Mouse (Mus musculus): ENCODE measurements around the gene Snrpb2. TPM values are rescaled to one million over a fixed set of nuclear protein-coding genes. Genes with fewer than 3 reads are reported as not detected.

Gene Snrpb2
- 150 and 154 TPM in 2 replicates for polyA plus RNA-seq (2014; fragmentation: Nextera tagmentation; extraction: Ambion mirVana)

- H3K9me3 ChIP-seq (ENCODE audit: control insufficient read depth, low read length) = no peaks in the 10 kb centered on the region
- ATAC-seq (ENCODE audit: insufficient number of reproducible peaks, low FRiP score, low TSS enrichment, low read depth) (peak; percentile 93), DNase-seq (ENCODE audit: low spot score) (peak; percentile 95)
- peak within 1 kb of the TSS; percentile 84 for H3K9ac ChIP-seq (ENCODE audit: low read length)
- H3K36me3 ChIP-seq (ENCODE audit: control insufficient read depth, insufficient read depth, low read length) = 0 out of 2 replicates have a peak, but pooled peaks cover 3% of the 10 kb centered on the region
- H3K4me3 ChIP-seq (ENCODE audit: low read depth, low read length) = peak within 1 kb of the TSS; percentile 97
- H3K27me3 ChIP-seq (ENCODE audit: control insufficient read depth, insufficient read depth, low read length) = no peaks in the 10 kb centered on the region
- H3K4me2 ChIP-seq (ENCODE audit: low read depth, severe bottlenecking) = peak within 1 kb of the TSS; percentile 71
- under 1% methylated on average over 55 of the region's 55 CpGs for WGBS
- no peaks in the 10 kb centered on the region for H3K4me1 ChIP-seq (ENCODE audit: control insufficient read depth, insufficient read depth, low read length)
- no peak within 1 kb of the TSS for H3K27ac ChIP-seq (replicated peaks; ENCODE audit: low read depth, low read length)
Measured at GRCm38 (mm10) chr2:143062812-143063792, at the start of gene Snrpb2. Snrpb2 (plus strand) TSS chr2:143063039.

DNA sequence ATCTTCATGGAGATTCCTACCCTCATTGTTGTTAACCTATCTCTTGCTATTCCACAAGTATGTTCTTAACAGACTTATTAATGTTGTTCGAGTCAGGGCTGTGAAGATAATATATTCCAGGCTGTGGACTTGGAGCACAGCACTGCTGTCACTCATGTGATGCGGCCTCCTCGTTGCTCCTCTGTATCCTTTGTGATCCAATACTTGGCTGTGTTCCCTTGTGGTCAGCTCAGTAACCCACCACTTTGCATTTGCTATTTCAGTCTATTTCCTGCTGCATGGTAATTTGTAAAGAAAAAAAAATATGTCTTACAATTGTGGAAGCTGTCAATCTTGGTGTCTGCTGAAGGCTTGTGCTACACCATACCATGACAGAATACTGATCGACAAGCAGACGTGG, 49.8 kb upstream of the Snrpb2 start:
- no peak for ATAC-seq (ENCODE audit: insufficient number of reproducible peaks, low FRiP score, low TSS enrichment, low read depth)
- Histone ChIP-seq H3K9me3 (ENCODE audit: control insufficient read depth, low read length) (no peaks in the 10 kb centered on the region), H3K4me2 (ENCODE audit: low read depth, severe bottlenecking) (no peak overlapping the region), H3K27ac (replicated peaks; ENCODE audit: low read depth, low read length) (no peak overlapping the region), H3K36me3 (ENCODE audit: control insufficient read depth, insufficient read depth, low read length) (no peaks in the 10 kb centered on the region), H3K4me3 (ENCODE audit: low read depth, low read length) (no peak overlapping the region), H3K9ac (ENCODE audit: low read length) (no peak overlapping the region), H3K4me1 (ENCODE audit: control insufficient read depth, insufficient read depth, low read length) (peaks cover under 1% of the 10 kb centered on the region; the same call in 1 of the 2 replicates), H3K27me3 (ENCODE audit: control insufficient read depth, insufficient read depth, low read length) (no peaks in the 10 kb centered on the region)
- DNase-seq (ENCODE audit: low spot score) = no peak
- 85% methylated on average over 5 of the region's 5 CpGs for WGBS

GRCm38 (mm10) chr2:143018084-143018483, 44.8 kb upstream of the Snrpb2 start:
- Histone ChIP-seq H3K27me3 (ENCODE audit: control insufficient read depth, insufficient read depth, low read length) (no peaks in the 10 kb centered on the region), H3K36me3 (ENCODE audit: control insufficient read depth, insufficient read depth, low read length) (no peaks in the 10 kb centered on the region), H3K9ac (ENCODE audit: low read length) (no peak overlapping the region), H3K4me1 (ENCODE audit: control insufficient read depth, insufficient read depth, low read length) (peaks cover 10% of the 10 kb centered on the region), H3K27ac (replicated peaks; ENCODE audit: low read depth, low read length) (no peak overlapping the region), H3K9me3 (ENCODE audit: control insufficient read depth, low read length) (no peaks in the 10 kb centered on the region), H3K4me3 (ENCODE audit: low read depth, low read length) (no peak overlapping the region), H3K4me2 (ENCODE audit: low read depth, severe bottlenecking) (no peak overlapping the region)
- DNase-seq (ENCODE audit: low spot score) (no peak), ATAC-seq (ENCODE audit: insufficient number of reproducible peaks, low FRiP score, low TSS enrichment, low read depth) (peak; percentile 68)
- WGBS = 89% methylated on average over 8 of the region's 8 CpGs

GRCm38 (mm10) chr2:143018591-143019130, 44.2 kb upstream of the Snrpb2 start:
- Histone ChIP-seq H3K4me2 (ENCODE audit: low read depth, severe bottlenecking) (0 out of 2 replicates have a peak overlapping the region, but pooled peaks have one; percentile 10), H3K9ac (ENCODE audit: low read length) (no peak overlapping the region), H3K4me1 (ENCODE audit: control insufficient read depth, insufficient read depth, low read length) (peaks cover 10% of the 10 kb centered on the region), H3K27ac (replicated peaks; ENCODE audit: low read depth, low read length) (no peak overlapping the region), H3K4me3 (ENCODE audit: low read depth, low read length) (no peak overlapping the region), H3K9me3 (ENCODE audit: control insufficient read depth, low read length) (no peaks in the 10 kb centered on the region), H3K27me3 (ENCODE audit: control insufficient read depth, insufficient read depth, low read length) (no peaks in the 10 kb centered on the region), H3K36me3 (ENCODE audit: control insufficient read depth, insufficient read depth, low read length) (no peaks in the 10 kb centered on the region)
- ATAC-seq (ENCODE audit: insufficient number of reproducible peaks, low FRiP score, low TSS enrichment, low read depth) = peak; percentile 83
- DNase-seq (ENCODE audit: low spot score) = peak; percentile 46
- 3% methylated on average over 5 of the region's 5 CpGs for WGBS

DNA sequence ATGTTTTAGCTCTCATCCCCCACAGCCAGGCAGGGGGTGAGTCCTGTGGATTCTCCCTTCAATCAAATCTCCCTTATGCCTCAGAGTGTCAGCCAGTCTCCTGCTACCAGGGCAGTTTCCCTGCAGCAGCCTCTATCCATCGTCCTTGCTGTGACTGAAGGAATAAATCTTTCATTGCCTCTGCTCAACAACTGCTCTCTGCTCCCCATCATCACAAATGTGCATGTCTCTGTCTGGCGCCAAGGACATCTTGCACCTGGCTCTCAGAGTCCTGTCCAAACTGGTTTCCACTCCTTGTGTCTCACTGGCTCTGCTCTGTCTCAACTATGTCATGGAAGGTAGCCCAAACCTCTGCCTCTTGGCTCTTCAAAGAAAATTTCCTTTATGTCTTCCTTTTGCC, 43.1 kb upstream of the Snrpb2 start:
- no peak overlapping the region for H3K9ac ChIP-seq (ENCODE audit: low read length)
- H3K27ac ChIP-seq (replicated peaks; ENCODE audit: low read depth, low read length) = no peak overlapping the region
- DNase-seq (ENCODE audit: low spot score) (no peak), ATAC-seq (ENCODE audit: insufficient number of reproducible peaks, low FRiP score, low TSS enrichment, low read depth) (0 out of 2 replicates have a peak, but pooled peaks have one; percentile 14)
- H3K4me3 ChIP-seq (ENCODE audit: low read depth, low read length) = no peak overlapping the region
- peaks cover 10% of the 10 kb centered on the region for H3K4me1 ChIP-seq (ENCODE audit: control insufficient read depth, insufficient read depth, low read length)
- H3K4me2 ChIP-seq (ENCODE audit: low read depth, severe bottlenecking) = no peak overlapping the region
- no peaks in the 10 kb centered on the region for H3K27me3 ChIP-seq (ENCODE audit: control insufficient read depth, insufficient read depth, low read length)
- H3K36me3 ChIP-seq (ENCODE audit: control insufficient read depth, insufficient read depth, low read length) = no peaks in the 10 kb centered on the region
- 11% methylated on average over 2 of the region's 2 CpGs for WGBS
- no peaks in the 10 kb centered on the region for H3K9me3 ChIP-seq (ENCODE audit: control insufficient read depth, low read length)

DNA sequence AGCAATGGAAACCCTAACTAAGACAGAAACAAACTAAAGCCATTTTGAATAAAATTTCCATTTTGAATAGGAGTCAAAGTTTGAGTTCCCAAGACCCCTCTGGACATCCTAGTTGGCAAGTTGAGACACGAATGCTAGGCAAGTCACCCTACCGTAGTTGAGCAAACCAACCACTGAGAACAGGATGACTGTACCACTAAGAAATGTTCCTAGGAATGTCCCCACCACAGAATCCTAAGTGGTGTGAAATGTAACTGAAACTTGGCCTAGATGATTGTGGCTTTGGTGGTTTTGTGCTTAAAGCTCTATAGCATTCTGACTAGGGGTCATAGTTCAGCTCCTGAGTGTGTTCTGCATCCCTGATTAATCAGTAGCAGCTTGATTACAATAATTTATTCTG, 39.5 kb upstream of the Snrpb2 start:
- H3K4me2 ChIP-seq (ENCODE audit: low read depth, severe bottlenecking) = no peak overlapping the region
- H3K36me3 ChIP-seq (ENCODE audit: control insufficient read depth, insufficient read depth, low read length) = no peaks in the 10 kb centered on the region
- ATAC-seq (ENCODE audit: insufficient number of reproducible peaks, low FRiP score, low TSS enrichment, low read depth) (no peak), DNase-seq (ENCODE audit: low spot score) (no peak)
- 87% methylated on average over 2 of the region's 2 CpGs for WGBS
- H3K4me3 ChIP-seq (ENCODE audit: low read depth, low read length) = no peak overlapping the region
- H3K9me3 ChIP-seq (ENCODE audit: control insufficient read depth, low read length) = no peaks in the 10 kb centered on the region
- H3K27me3 ChIP-seq (ENCODE audit: control insufficient read depth, insufficient read depth, low read length) = no peaks in the 10 kb centered on the region
- no peak overlapping the region for H3K27ac ChIP-seq (replicated peaks; ENCODE audit: low read depth, low read length)
- no peak overlapping the region for H3K9ac ChIP-seq (ENCODE audit: low read length)
- peaks cover 7% of the 10 kb centered on the region for H3K4me1 ChIP-seq (ENCODE audit: control insufficient read depth, insufficient read depth, low read length)

- no peak for DNase-seq (ENCODE audit: low spot score)
- H3K4me1 ChIP-seq (ENCODE audit: control insufficient read depth, insufficient read depth, low read length) = peaks cover 4% of the 10 kb centered on the region; the same call in 1 of the 2 replicates
- no peak for ATAC-seq (ENCODE audit: insufficient number of reproducible peaks, low FRiP score, low TSS enrichment, low read depth)
- no peak overlapping the region for H3K4me3 ChIP-seq (ENCODE audit: low read depth, low read length)
- no peaks in the 10 kb centered on the region for H3K27me3 ChIP-seq (ENCODE audit: control insufficient read depth, insufficient read depth, low read length)
- no peaks in the 10 kb centered on the region for H3K36me3 ChIP-seq (ENCODE audit: control insufficient read depth, insufficient read depth, low read length)
- WGBS = 81% methylated on average over 4 of the region's 4 CpGs
- no peak overlapping the region for H3K4me2 ChIP-seq (ENCODE audit: low read depth, severe bottlenecking)
- no peaks in the 10 kb centered on the region for H3K9me3 ChIP-seq (ENCODE audit: control insufficient read depth, low read length)
- no peak overlapping the region for H3K27ac ChIP-seq (replicated peaks; ENCODE audit: low read depth, low read length)
- H3K9ac ChIP-seq (ENCODE audit: low read length) = no peak overlapping the region
Measured at GRCm38 (mm10) chr2:143024226-143024625, 38.6 kb upstream of the Snrpb2 start.

- H3K9me3 ChIP-seq (ENCODE audit: control insufficient read depth, low read length) = no peaks in the 10 kb centered on the region
- H3K27me3 ChIP-seq (ENCODE audit: control insufficient read depth, insufficient read depth, low read length) = no peaks in the 10 kb centered on the region
- 83% methylated on average over 1 of the region's 1 CpGs for WGBS
- H3K9ac ChIP-seq (ENCODE audit: low read length) = no peak overlapping the region
- H3K4me2 ChIP-seq (ENCODE audit: low read depth, severe bottlenecking) = no peak overlapping the region
- DNase-seq (ENCODE audit: low spot score) (no peak), ATAC-seq (ENCODE audit: insufficient number of reproducible peaks, low FRiP score, low TSS enrichment, low read depth) (no peak)
- H3K4me1 ChIP-seq (ENCODE audit: control insufficient read depth, insufficient read depth, low read length) = no peaks in the 10 kb centered on the region
- no peak overlapping the region for H3K27ac ChIP-seq (replicated peaks; ENCODE audit: low read depth, low read length)
- H3K4me3 ChIP-seq (ENCODE audit: low read depth, low read length) = no peak overlapping the region
- no peaks in the 10 kb centered on the region for H3K36me3 ChIP-seq (ENCODE audit: control insufficient read depth, insufficient read depth, low read length)
Measured at GRCm38 (mm10) chr2:143031283-143031682, 31.6 kb upstream of the Snrpb2 start.

Measured in limb, embryonic 11.5 days (tissue).